Mouse (Mus musculus) erythroblast, embryonic 14.5 days (primary cell): ENCODE data around the gene Ctnnb1. TPM values are rescaled to one million over a fixed set of nuclear protein-coding genes. Genes with fewer than 3 reads are reported as not detected.
"Not testable (repeated sequence)": the region's sequence is repeated elsewhere in the genome, so short reads cannot be mapped to it uniquely, and the experiment has no call there.

Source experiments
- H3K27me3 ChIP-seq: 2 replicates; pipeline ENCODE4 v1.6.1; 2012; ENCODE audit warnings: inconsistent platforms; ENCODE audit not compliant: control insufficient read depth
- H3K36me3 ChIP-seq: 2 replicates; pipeline ENCODE4 v1.6.1; 2012; ENCODE audit warnings: mild to moderate bottlenecking, inconsistent platforms; ENCODE audit not compliant: control insufficient read depth
- H3K4me1 ChIP-seq: 2 replicates; pipeline ENCODE4 v1.6.1; 2012; ENCODE audit warnings: inconsistent platforms; ENCODE audit not compliant: control insufficient read depth
- H3K4me3 ChIP-seq: replicated peaks from 2 replicates; pipeline ENCODE3; 2012; ENCODE audit warnings: moderate library complexity, mild to moderate bottlenecking, inconsistent platforms
- H3K9me3 ChIP-seq: 2 replicates; pipeline ENCODE4 v1.6.1; 2012; ENCODE audit warnings: low read length, inconsistent platforms, mixed read lengths; ENCODE audit not compliant: control insufficient read depth
- GATA1 ChIP-seq: IDR thresholded peaks from 2 replicates; pipeline ENCODE4 v1.6.1; 2012; ENCODE audit warnings: low read length, inconsistent platforms, mixed read lengths
- TAL1 ChIP-seq: IDR thresholded peaks from 3 replicates; pipeline ENCODE4 v1.6.1; 2012; ENCODE audit warnings: low read length, inconsistent platforms, mixed read lengths
- polyA plus RNA-seq: library from polyadenylated mRNA; stranded (reverse); fragments of >175 nt; gene quantifications from 2 replicates; pipeline ENCODE4 v1.2.3, GENCODE M21; 2012

Ctnnb1 gene
- polyA plus RNA-seq, 1 experiment: 0.87 TPM

GRCm38 (mm10) chr9:120897269-120897668 lies 31.7 kb upstream of the Ctnnb1 start:
- Histone ChIP-seq H3K9me3 (no peaks in the 10 kb centered on the region), H3K4me3 (no peak overlapping the region), H3K27me3 (no peaks in the 10 kb centered on the region), H3K4me1 (no peaks in the 10 kb centered on the region), H3K36me3 (no peaks in the 10 kb centered on the region)
- TF ChIP-seq TAL1 (no peak), GATA1 (no peak)

GRCm38 (mm10) chr9:120899833-120900232 lies 29.2 kb upstream of the Ctnnb1 start:
- Histone ChIP-seq H3K4me3 (no peak overlapping the region), H3K27me3 (no peaks in the 10 kb centered on the region), H3K4me1 (no peaks in the 10 kb centered on the region), H3K9me3 (no peaks in the 10 kb centered on the region), H3K36me3 (no peaks in the 10 kb centered on the region)
- TF ChIP-seq TAL1 (no peak), GATA1 (no peak)

- H3K27me3 ChIP-seq: no peaks in the 10 kb centered on the region
- no peaks in the 10 kb centered on the region for H3K4me1 ChIP-seq
- H3K4me3 ChIP-seq: no peak overlapping the region
- no peaks in the 10 kb centered on the region for H3K9me3 ChIP-seq
- no peaks in the 10 kb centered on the region for H3K36me3 ChIP-seq
- TF ChIP-seq GATA1 (no peak), TAL1 (no peak)
Observed at GRCm38 (mm10) chr9:120900338-120901274, 28.4 kb upstream of the Ctnnb1 start.

- Histone ChIP-seq H3K9me3 (no peaks in the 10 kb centered on the region), H3K27me3 (no peaks in the 10 kb centered on the region), H3K36me3 (no peaks in the 10 kb centered on the region), H3K4me1 (no peaks in the 10 kb centered on the region), H3K4me3 (no peak overlapping the region)
- TF ChIP-seq TAL1: no peak
- no peak for TF ChIP-seq GATA1
Observed at GRCm38 (mm10) chr9:120902562-120902961, 26.5 kb upstream of the Ctnnb1 start.

- Histone ChIP-seq H3K4me3 (no peak overlapping the region), H3K4me1 (no peaks in the 10 kb centered on the region), H3K36me3 (no peaks in the 10 kb centered on the region), H3K27me3 (no peaks in the 10 kb centered on the region; the same call in 1 of the 2 replicates), H3K9me3 (no peaks in the 10 kb centered on the region)
- no peak for TF ChIP-seq TAL1
Observed at GRCm38 (mm10) chr9:120908461-120908860, 20.6 kb upstream of the Ctnnb1 start.

GRCm38 (mm10) chr9:120913152-120913551 lies 15.9 kb upstream of the Ctnnb1 start:
- Histone ChIP-seq H3K36me3 (no peaks in the 10 kb centered on the region), H3K9me3 (peaks cover 3% of the 10 kb centered on the region; the same call in 1 of the 2 replicates), H3K4me3 (no peak overlapping the region), H3K27me3 (no peaks in the 10 kb centered on the region; the same call in 1 of the 2 replicates), H3K4me1 (no peaks in the 10 kb centered on the region)
- TF ChIP-seq TAL1: no peak
- TF ChIP-seq GATA1: no peak

GRCm38 (mm10) chr9:120914429-120914828 lies 14.6 kb upstream of the Ctnnb1 start:
- peaks cover 3% of the 10 kb centered on the region; the same call in 1 of the 2 replicates for H3K9me3 ChIP-seq
- no peak overlapping the region for H3K4me3 ChIP-seq
- H3K27me3 ChIP-seq: no peaks in the 10 kb centered on the region; the same call in 1 of the 2 replicates
- no peak for TF ChIP-seq TAL1
- TF ChIP-seq GATA1: no peak
- no peaks in the 10 kb centered on the region for H3K36me3 ChIP-seq
- peaks cover 6% of the 10 kb centered on the region for H3K4me1 ChIP-seq

GRCm38 (mm10) chr9:120914877-120915459 lies 14.0 kb upstream of the Ctnnb1 start:
- Histone ChIP-seq H3K4me1 (peaks cover 6% of the 10 kb centered on the region), H3K9me3 (peaks cover 3% of the 10 kb centered on the region; the same call in 1 of the 2 replicates), H3K27me3 (no peaks in the 10 kb centered on the region; the same call in 1 of the 2 replicates), H3K4me3 (no peak overlapping the region), H3K36me3 (no peaks in the 10 kb centered on the region)
- TF ChIP-seq GATA1 (no peak), TAL1 (no peak)

- not testable (repeated sequence) for H3K27me3 ChIP-seq, H3K4me1 ChIP-seq, H3K36me3 ChIP-seq, H3K9me3 ChIP-seq, H3K4me3 ChIP-seq
Observed at GRCm38 (mm10) chr9:120917619-120918018, 11.4 kb upstream of the Ctnnb1 start.
